Mouse (Mus musculus) small intestine, adult 10 weeks (tissue): ENCODE results near the gene Pramel5. TPM values are rescaled to one million over a fixed set of nuclear protein-coding genes. Genes with fewer than 3 reads are reported as not detected.

ENCODE experiments used
- polyA plus RNA-seq: library from polyadenylated mRNA; stranded (reverse); fragments of 350-450 nt; fragmentation: Illumina TruSeq; extraction: RNeasy Lipid Tissue Mini Kit (QIAGEN cat#74804); gene quantifications from one replicate; pipeline ENCODE4 v1.2.3, GENCODE M21; 2014; ENCODE audit warnings: low replicate concordance

Gene Pramel5
- polyA plus RNA-seq, result 0.59 TPM

DNA sequence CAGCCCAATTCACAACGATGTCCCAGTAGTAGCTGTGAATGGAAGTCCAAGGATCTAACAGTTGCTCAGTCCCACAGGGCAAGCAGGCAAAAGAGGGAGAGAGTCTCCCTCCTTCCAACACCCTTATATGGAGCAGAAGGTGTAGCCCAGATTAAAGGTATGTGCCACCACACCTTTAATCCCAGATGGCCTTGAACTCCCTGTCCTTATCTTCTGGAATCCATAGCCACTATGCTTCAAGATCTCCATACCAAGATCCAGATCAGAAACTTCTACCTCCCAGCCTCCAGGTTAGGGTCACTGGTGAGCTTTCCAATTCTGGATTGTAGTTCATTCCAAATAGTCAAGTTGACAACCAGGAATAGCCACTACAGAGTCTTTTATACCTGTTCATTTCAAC is at the start of gene Pramel5:
Gene Pramel5 (minus strand): TSS at position 101 of the 400 bp plus-strand sequence.

GRCm38 (mm10) chr4:144329949-144330348 is 49.7 kb upstream of the Pramel5 start, which contains the start of gene Gm13128:
Gm13128 (plus strand) TSS chr4:144330249.

Other genes with a start within 250 kb of the Pramel5 start
- gene Pramel4, start 221.4 kb downstream of the Pramel5 start, polyA plus RNA-seq, result not detected
- not detected for gene Gm13102, start 174.0 kb downstream of the Pramel5 start, polyA plus RNA-seq
- not detected for gene Oog3, start 117.8 kb downstream of the Pramel5 start, polyA plus RNA-seq
- gene Oog2, start 89.8 kb downstream of the Pramel5 start, polyA plus RNA-seq, result not detected
- gene C87977, start 67.2 kb downstream of the Pramel5 start, polyA plus RNA-seq, result 2.3 TPM
- not detected for gene Gm13128, start 49.8 kb upstream of the Pramel5 start, polyA plus RNA-seq
- gene Gm13119, start 77.5 kb upstream of the Pramel5 start, polyA plus RNA-seq, result not detected
- gene Pramef20, start 97.4 kb upstream of the Pramel5 start, polyA plus RNA-seq, result not detected
- gene Pramef12, start 128.0 kb upstream of the Pramel5 start, polyA plus RNA-seq, result not detected
- gene 1700012P22Rik, start 158.3 kb upstream of the Pramel5 start, polyA plus RNA-seq, result not detected
- gene Gm9944, start 172.8 kb upstream of the Pramel5 start, polyA plus RNA-seq, result not detected
- not detected for gene Aadacl3, start 183.3 kb upstream of the Pramel5 start, polyA plus RNA-seq
- not detected for gene 9430007A20Rik, start 239.3 kb upstream of the Pramel5 start, polyA plus RNA-seq